Mouse (Mus musculus) neural tube, embryonic 14.5 days (tissue): ENCODE results near the gene A3galt2. TPM values are rescaled to one million over a fixed set of nuclear protein-coding genes. Genes with fewer than 3 reads are reported as not detected.

Experiments used
- ATAC-seq: fragments of 200-750 bp; cut with Nextera tagmentation; 2 replicates; pipeline ENCODE4 v1.8.0; 2017; ENCODE audit warnings: low read depth, mild to moderate bottlenecking, moderate TSS enrichment, moderate library complexity
- H3K27ac ChIP-seq: fragments of 300-500 bp; sonication (generic); 2 replicates; pipeline ENCODE4 v1.5.1; 2014; ENCODE audit warnings: low read depth, mild to moderate bottlenecking, control low read depth, low read length, moderate library complexity, mixed read lengths
- H3K27me3 ChIP-seq: fragments of 300-500 bp; sonication (generic); 2 replicates; pipeline ENCODE4 v1.6.1; 2014; ENCODE audit warnings: low read length; ENCODE audit not compliant: control insufficient read depth, insufficient read depth
- H3K36me3 ChIP-seq: fragments of 300-500 bp; sonication (generic); 2 replicates; pipeline ENCODE4 v1.6.1; 2014; ENCODE audit warnings: low read length, mixed read lengths; ENCODE audit not compliant: control insufficient read depth, insufficient read depth
- H3K4me1 ChIP-seq: fragments of 300-500 bp; sonication (generic); 2 replicates; pipeline ENCODE4 v1.6.1; 2014; ENCODE audit warnings: low read length; ENCODE audit not compliant: control insufficient read depth, insufficient read depth
- H3K4me2 ChIP-seq: fragments of 300-500 bp; sonication (generic); 2 replicates; pipeline ENCODE4 v1.6.1; 2014; ENCODE audit warnings: mild to moderate bottlenecking, low read depth, low read length, control low read depth
- H3K4me3 ChIP-seq: fragments of 300-500 bp; sonication (generic); 2 replicates; pipeline ENCODE4 v1.5.1; 2014; ENCODE audit warnings: low read depth, low read length, control low read depth, mixed read lengths
- H3K9ac ChIP-seq: fragments of 300-500 bp; sonication (generic); replicated peaks from 2 replicates; pipeline ENCODE4 v1.6.1; 2014; ENCODE audit warnings: low read depth, mild to moderate bottlenecking, control low read depth, low read length, mixed read lengths
- H3K9me3 ChIP-seq: fragments of 300-500 bp; sonication (generic); 2 replicates; pipeline ENCODE4 v1.6.1; 2016; ENCODE audit warnings: low read length; ENCODE audit not compliant: control insufficient read depth
- WGBS: fragments of 180-500 bp; shearing (Covaris S2); extraction: QIAGEN DNeasy Blood & Tissue Kit; methylation state at CpG from one replicate; pipeline ENCODE4 v1.1.7; 2014; 5-methylcytosine and 5-hydroxymethylcytosine counted together
- polyA plus RNA-seq: library from polyadenylated mRNA; unstranded; fragments of >200 nt; fragmentation: Nextera tagmentation; extraction: Ambion mirVana; gene quantifications from 2 replicates; pipeline ENCODE4 v1.2.1, GENCODE M21; 2014

A3galt2 gene
- polyA plus RNA-seq, 1 experiment from 2014 or later: 0.51 TPM

DNA sequence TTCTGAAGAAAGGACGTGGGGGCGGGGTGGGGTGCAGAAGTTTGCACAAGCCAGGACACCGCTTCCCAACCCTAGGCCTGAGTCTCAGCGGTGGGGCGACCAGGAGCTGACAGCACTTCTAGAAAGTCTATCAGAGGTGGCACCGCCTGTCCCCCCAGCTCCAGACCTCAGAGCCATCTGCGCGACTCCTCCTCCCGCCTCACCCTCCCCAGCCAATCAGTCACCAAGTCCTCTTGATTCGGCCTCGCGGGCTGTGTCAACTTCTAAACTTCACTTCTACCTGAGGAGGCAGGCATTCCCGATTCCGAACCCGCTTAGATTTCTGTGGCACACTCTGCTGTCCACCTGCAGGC, 51.6 kb downstream of the A3galt2 start:
- Histone ChIP-seq H3K9ac (peak overlapping the region; percentile 99), H3K27me3 (no peaks in the 10 kb centered on the region), H3K27ac (peak overlapping the region; percentile 95), H3K36me3 (no peaks in the 10 kb centered on the region), H3K4me1 (peaks cover 27% of the 10 kb centered on the region), H3K4me3 (peak overlapping the region; percentile 84), H3K4me2 (peak overlapping the region; percentile 98), H3K9me3 (no peaks in the 10 kb centered on the region)
- 1% methylated on average over 15 of the region's 15 CpGs for WGBS
- ATAC-seq: peak; percentile 21

- Histone ChIP-seq H3K27me3 (no peaks in the 10 kb centered on the region), H3K36me3 (no peaks in the 10 kb centered on the region), H3K9ac (peak overlapping the region; percentile 39), H3K27ac (no peak overlapping the region), H3K4me3 (peak overlapping the region; percentile 39), H3K4me2 (peak overlapping the region; percentile 54), H3K4me1 (peaks cover 5% of the 10 kb centered on the region; the same call in 1 of the 2 replicates), H3K9me3 (no peaks in the 10 kb centered on the region)
- WGBS: 19% methylated on average over 16 of the region's 16 CpGs
- peak; percentile 95 for ATAC-seq
These were observed 56.4 kb downstream of the A3galt2 start for GRCm38 (mm10) chr4:128811382-128812056.

DNA sequence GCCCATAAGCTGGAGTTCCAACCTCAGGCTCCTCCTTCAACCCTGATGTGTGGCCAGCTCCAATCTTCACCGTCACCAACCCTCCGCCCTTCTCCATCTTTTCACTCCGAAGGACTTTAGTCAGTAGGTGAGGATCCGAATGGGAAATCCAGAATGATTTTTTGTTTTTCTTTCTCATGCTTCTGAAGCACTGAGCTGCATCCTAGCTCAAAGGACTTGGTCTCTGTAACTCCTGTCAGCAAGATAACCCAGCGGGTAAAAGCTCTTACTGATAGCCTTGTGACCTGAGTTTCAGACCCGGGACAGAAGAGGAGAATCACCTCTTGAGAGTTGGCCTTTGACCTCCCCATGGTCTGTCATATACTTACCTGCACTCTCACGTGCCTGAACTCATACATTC, 61.8 kb downstream of the A3galt2 start:
- H3K4me3 ChIP-seq: no peak overlapping the region
- WGBS: 67% methylated on average over 7 of the region's 7 CpGs
- H3K9me3 ChIP-seq: no peaks in the 10 kb centered on the region
- no peaks in the 10 kb centered on the region for H3K36me3 ChIP-seq
- peaks cover 4% of the 10 kb centered on the region; the same call in 1 of the 2 replicates for H3K4me1 ChIP-seq
- H3K9ac ChIP-seq: no peak overlapping the region
- ATAC-seq: no peak
- no peak overlapping the region for H3K4me2 ChIP-seq
- no peak overlapping the region for H3K27ac ChIP-seq
- no peaks in the 10 kb centered on the region for H3K27me3 ChIP-seq

Other genes starting within 250 kb of the A3galt2 start
- gene Zscan20, start 145.3 kb upstream of the A3galt2 start, polyA plus RNA-seq: 3.4 and 3.9 TPM in 2 replicates
- gene Tlr12, start 136.7 kb upstream of the A3galt2 start, polyA plus RNA-seq: 0.35 and 0.48 TPM in 2 replicates
- gene Phc2, start 100.7 kb upstream of the A3galt2 start, polyA plus RNA-seq: 31.9 and 48.8 TPM in 2 replicates
- 26.2 and 33.1 TPM in 2 replicates for gene Zfp362, start 50.7 kb downstream of the A3galt2 start, polyA plus RNA-seq
- 28.8 and 31.1 TPM in 2 replicates for gene Trim62, start 128.2 kb downstream of the A3galt2 start, polyA plus RNA-seq
- gene Azin2, start 207.1 kb downstream of the A3galt2 start, polyA plus RNA-seq: 19.5 and 19.9 TPM in 2 replicates
- gene Ak2, start 236.6 kb downstream of the A3galt2 start, polyA plus RNA-seq: 57.1 and 60.0 TPM in 2 replicates